Mouse (Mus musculus) stomach, embryonic 14.5 days (tissue): ENCODE data around the gene Serpinb1b. TPM values are rescaled to one million over a fixed set of nuclear protein-coding genes. Genes with fewer than 3 reads are reported as not detected.
"Not testable (repeated sequence)": the region's sequence is repeated elsewhere in the genome, so short reads cannot be mapped to it uniquely, and the experiment has no call there.

Experiments used
- ATAC-seq: fragments of 200-750 bp; cut with Nextera tagmentation; 2 replicates; pipeline ENCODE4 v1.8.0; 2017; ENCODE audit warnings: low read depth, moderate TSS enrichment; ENCODE audit not compliant: insufficient number of reproducible peaks, insufficient read depth, low FRiP score
- H3K27ac ChIP-seq: fragments of 300-500 bp; sonication (generic); 2 replicates; pipeline ENCODE4 v1.5.1; 2014; ENCODE audit warnings: mild to moderate bottlenecking, low read length, moderate library complexity, mixed read lengths
- H3K27me3 ChIP-seq: fragments of 300-500 bp; sonication (generic); 2 replicates; pipeline ENCODE4 v1.6.1; 2014; ENCODE audit warnings: low read length, control low read depth, mixed read lengths; ENCODE audit not compliant: control insufficient read depth, insufficient read depth
- H3K36me3 ChIP-seq: fragments of 300-500 bp; sonication (generic); 2 replicates; pipeline ENCODE4 v1.6.1; 2014; ENCODE audit warnings: mild to moderate bottlenecking, control low read depth, low read length, moderate library complexity, mixed read lengths; ENCODE audit not compliant: control insufficient read depth, insufficient read depth
- H3K4me1 ChIP-seq: fragments of 300-500 bp; sonication (generic); 2 replicates; pipeline ENCODE4 v1.6.1; 2014; ENCODE audit warnings: low read length, control low read depth, mixed read lengths; ENCODE audit not compliant: control insufficient read depth, insufficient read depth
- H3K4me2 ChIP-seq: fragments of 300-500 bp; sonication (generic); replicated peaks from 2 replicates; pipeline ENCODE4 v1.6.1; 2014; ENCODE audit warnings: low read depth, low read length, control low read depth
- H3K4me3 ChIP-seq: fragments of 300-500 bp; sonication (generic); 2 replicates; pipeline ENCODE4 v1.5.1; 2014; ENCODE audit warnings: low read depth, low read length, control low read depth
- H3K9ac ChIP-seq: fragments of 300-500 bp; sonication (generic); replicated peaks from 2 replicates; pipeline ENCODE4 v1.6.1; 2014; ENCODE audit warnings: low read depth, mild to moderate bottlenecking, control low read depth, low read length, moderate library complexity, mixed read lengths
- H3K9me3 ChIP-seq: fragments of 300-500 bp; sonication (generic); 2 replicates; pipeline ENCODE4 v1.6.1; 2016; ENCODE audit warnings: low read depth, low read length, control low read depth; ENCODE audit not compliant: control insufficient read depth
- WGBS: fragments of 180-500 bp; shearing (Covaris S2); extraction: QIAGEN DNeasy Blood & Tissue Kit; methylation state at CpG from one replicate; pipeline ENCODE4 v1.1.7; 2014; 5-methylcytosine and 5-hydroxymethylcytosine counted together
- polyA plus RNA-seq: library from polyadenylated mRNA; unstranded; fragments of >200 nt; fragmentation: Nextera tagmentation; extraction: Ambion mirVana; gene quantifications from 2 replicates; pipeline ENCODE4 v1.2.1, GENCODE M21; 2014

Serpinb1b gene
- polyA plus RNA-seq, result 0.69 and 1.1 TPM in 2 replicates

GRCm38 (mm10) chr13:33078056-33078705 is at the start of gene Serpinb1b:
Gene Serpinb1b, plus strand, starts transcription at chr13:33078575.
- no peak for ATAC-seq
- Histone ChIP-seq H3K9me3 (no peaks in the 10 kb centered on the region), H3K9ac (no peak within 1 kb of the TSS), H3K4me3 (no peak within 1 kb of the TSS), H3K4me1 (no peaks in the 10 kb centered on the region), H3K27me3 (no peaks in the 10 kb centered on the region), H3K36me3 (no peaks in the 10 kb centered on the region), H3K27ac (no peak within 1 kb of the TSS), H3K4me2 (no peak within 1 kb of the TSS)
- WGBS, result 46% methylated on average over 3 of the region's 3 CpGs

DNA sequence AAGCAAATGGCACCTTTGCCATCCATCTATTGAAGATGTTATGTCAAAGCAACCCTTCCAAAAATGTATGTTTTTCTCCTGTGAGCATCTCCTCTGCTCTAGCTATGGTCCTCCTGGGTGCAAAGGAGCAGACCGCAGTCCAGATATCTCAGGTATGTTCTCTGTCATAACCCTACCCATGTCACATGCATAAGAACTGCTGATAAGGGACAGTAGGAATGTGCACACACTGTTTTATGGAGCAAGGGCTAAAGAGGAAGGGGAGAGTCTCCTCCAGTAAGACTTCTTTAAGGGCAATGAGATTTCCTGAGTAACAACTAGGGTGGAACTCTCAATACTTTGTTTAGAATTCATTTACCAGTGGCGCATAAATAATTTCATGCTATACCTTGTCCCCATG is 48.9 kb upstream of the Serpinb1b start:
- not testable (repeated sequence) for H3K9me3 ChIP-seq, H3K27me3 ChIP-seq, H3K4me1 ChIP-seq, H3K4me3 ChIP-seq, H3K9ac ChIP-seq, H3K36me3 ChIP-seq, H3K27ac ChIP-seq, ATAC-seq, H3K4me2 ChIP-seq
- WGBS, result 97% methylated on average over 2 of the region's 2 CpGs

GRCm38 (mm10) chr13:33030281-33030680 is 48.1 kb upstream of the Serpinb1b start:
- Histone ChIP-seq H3K9ac (no peak overlapping the region), H3K4me2 (no peak overlapping the region), H3K9me3 (no peaks in the 10 kb centered on the region), H3K36me3 (no peaks in the 10 kb centered on the region), H3K4me1 (no peaks in the 10 kb centered on the region), H3K4me3 (no peak overlapping the region), H3K27ac (no peak overlapping the region), H3K27me3 (no peaks in the 10 kb centered on the region)
- ATAC-seq, result no peak
- 94% methylated on average over 2 of the region's 3 CpGs for WGBS

- no peaks in the 10 kb centered on the region for H3K4me1 ChIP-seq
- H3K4me2 ChIP-seq, result no peak overlapping the region
- WGBS, result 78% methylated on average over 1 of the region's 1 CpGs
- H3K27ac ChIP-seq, result no peak overlapping the region
- H3K9me3 ChIP-seq, result no peaks in the 10 kb centered on the region
- H3K4me3 ChIP-seq, result no peak overlapping the region
- H3K27me3 ChIP-seq, result no peaks in the 10 kb centered on the region
- H3K9ac ChIP-seq, result no peak overlapping the region
- H3K36me3 ChIP-seq, result no peaks in the 10 kb centered on the region
- no peak for ATAC-seq
Measured at GRCm38 (mm10) chr13:33035506-33035905, 42.9 kb upstream of the Serpinb1b start.

DNA sequence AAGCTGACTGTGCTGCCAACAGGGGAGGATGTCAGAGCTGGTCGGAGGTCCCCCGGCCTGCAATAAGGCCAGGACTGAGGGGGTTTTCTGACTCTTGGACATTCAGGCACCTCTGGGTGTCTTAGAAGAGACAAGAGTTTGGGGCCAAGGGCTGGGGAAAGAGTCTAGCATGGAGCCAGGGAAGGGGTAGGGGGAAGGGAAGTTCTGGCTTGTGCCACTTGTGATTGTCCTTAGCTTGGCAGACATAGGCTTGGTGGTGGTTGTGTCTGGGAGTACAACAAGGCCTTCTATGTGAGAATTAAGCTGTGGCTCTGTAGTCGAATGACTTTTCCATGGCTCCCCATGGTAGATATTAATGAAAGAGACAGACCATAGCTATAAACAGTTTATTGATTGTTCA is 34.8 kb upstream of the Serpinb1b start:
- no peak overlapping the region for H3K27ac ChIP-seq
- no peak overlapping the region for H3K4me2 ChIP-seq
- no peaks in the 10 kb centered on the region for H3K4me1 ChIP-seq
- no peak overlapping the region for H3K9ac ChIP-seq
- H3K36me3 ChIP-seq, result no peaks in the 10 kb centered on the region
- H3K4me3 ChIP-seq, result no peak overlapping the region
- ATAC-seq, result no peak
- no peaks in the 10 kb centered on the region for H3K27me3 ChIP-seq
- no peaks in the 10 kb centered on the region for H3K9me3 ChIP-seq
- WGBS, result 87% methylated on average over 3 of the region's 3 CpGs

GRCm38 (mm10) chr13:33047234-33047633 is 31.1 kb upstream of the Serpinb1b start:
- no peaks in the 10 kb centered on the region for H3K9me3 ChIP-seq
- H3K4me3 ChIP-seq, result no peak overlapping the region
- no peak overlapping the region for H3K9ac ChIP-seq
- WGBS, result 81% methylated on average over 2 of the region's 2 CpGs
- H3K27me3 ChIP-seq, result no peaks in the 10 kb centered on the region
- H3K4me2 ChIP-seq, result no peak overlapping the region
- no peaks in the 10 kb centered on the region for H3K36me3 ChIP-seq
- no peak for ATAC-seq
- no peaks in the 10 kb centered on the region for H3K4me1 ChIP-seq
- no peak overlapping the region for H3K27ac ChIP-seq

GRCm38 (mm10) chr13:33048187-33048586 is 30.2 kb upstream of the Serpinb1b start:
- H3K27me3 ChIP-seq, result no peaks in the 10 kb centered on the region
- H3K4me3 ChIP-seq, result no peak overlapping the region
- no peak overlapping the region for H3K4me2 ChIP-seq
- no peak for ATAC-seq
- H3K36me3 ChIP-seq, result no peaks in the 10 kb centered on the region
- no peak overlapping the region for H3K9ac ChIP-seq
- H3K27ac ChIP-seq, result no peak overlapping the region
- H3K9me3 ChIP-seq, result no peaks in the 10 kb centered on the region
- H3K4me1 ChIP-seq, result no peaks in the 10 kb centered on the region
- 84% methylated on average over 4 of the region's 4 CpGs for WGBS

DNA sequence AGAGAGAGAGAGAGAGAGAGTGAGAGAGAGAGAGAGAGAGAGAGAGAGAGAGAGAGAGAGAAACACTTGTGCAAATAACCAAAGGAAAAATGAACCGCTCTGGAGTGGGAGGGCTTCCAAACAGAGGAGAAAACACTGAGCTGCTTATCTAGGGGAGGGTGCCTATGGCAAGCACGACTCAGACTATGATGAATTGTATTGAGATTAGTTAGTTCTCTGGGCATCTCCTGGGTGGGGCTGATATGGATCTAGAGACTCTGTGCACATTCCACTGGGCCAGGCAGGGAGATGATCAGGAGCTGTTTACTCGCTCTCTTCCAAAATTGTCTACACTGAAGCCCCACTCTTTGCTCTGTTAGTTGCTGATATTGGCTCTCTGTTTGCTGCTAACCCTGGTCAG is 26.7 kb upstream of the Serpinb1b start:
- Histone ChIP-seq H3K36me3 (no peaks in the 10 kb centered on the region), H3K4me2 (no peak overlapping the region), H3K4me1 (no peaks in the 10 kb centered on the region), H3K9me3 (no peaks in the 10 kb centered on the region), H3K27me3 (no peaks in the 10 kb centered on the region), H3K27ac (no peak overlapping the region), H3K9ac (no peak overlapping the region), H3K4me3 (no peak overlapping the region)
- 35% methylated on average over 3 of the region's 3 CpGs for WGBS
- peak; percentile 49; the same call in 1 of the 2 replicates for ATAC-seq

DNA sequence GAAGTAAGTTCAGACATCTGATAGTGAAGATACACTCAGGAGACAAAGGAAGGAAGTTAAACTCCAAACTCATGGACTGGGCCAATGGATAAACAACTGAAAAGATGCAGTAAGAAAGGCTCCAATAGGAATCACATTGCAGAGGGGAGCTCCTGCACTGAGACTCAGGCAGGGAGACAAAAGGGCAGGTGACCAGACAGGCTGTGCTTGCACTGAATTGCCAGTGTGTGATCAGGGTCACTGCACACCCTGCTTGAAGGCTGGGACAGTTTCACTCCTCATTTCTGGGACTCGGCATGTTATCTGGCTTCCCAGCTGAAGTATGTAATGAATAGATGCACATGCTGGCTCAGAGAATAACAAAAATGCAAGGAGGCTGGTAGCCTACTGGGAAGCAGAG is 15.3 kb upstream of the Serpinb1b start:
- 58% methylated on average over 1 of the region's 1 CpGs for WGBS

More for the DNA sequence above, 15.3 kb upstream of the Serpinb1b start:
- Histone ChIP-seq H3K4me3 (no peak overlapping the region), H3K9me3 (no peaks in the 10 kb centered on the region), H3K9ac (no peak overlapping the region), H3K36me3 (no peaks in the 10 kb centered on the region), H3K4me1 (no peaks in the 10 kb centered on the region), H3K27me3 (no peaks in the 10 kb centered on the region), H3K4me2 (no peak overlapping the region), H3K27ac (no peak overlapping the region)
- ATAC-seq, result no peak
